Mouse (Mus musculus) frontal cortex, postnatal 10 days (tissue): Measurements from ENCODE around the gene Fgb.

Experiments
- DNase-seq, 2 experiments: peaks; one replicate each; pipeline ENCODE4 v3.0.0; 2022; ENCODE audit warnings: low spot score in 2 of 2, mixed read lengths in 1 of 2

The Fgb gene

GRCm38 (mm10) chr3:83027546-83028251 is 22.0 kb downstream of the Fgb start:
- DNase-seq, result no peak

DNA sequence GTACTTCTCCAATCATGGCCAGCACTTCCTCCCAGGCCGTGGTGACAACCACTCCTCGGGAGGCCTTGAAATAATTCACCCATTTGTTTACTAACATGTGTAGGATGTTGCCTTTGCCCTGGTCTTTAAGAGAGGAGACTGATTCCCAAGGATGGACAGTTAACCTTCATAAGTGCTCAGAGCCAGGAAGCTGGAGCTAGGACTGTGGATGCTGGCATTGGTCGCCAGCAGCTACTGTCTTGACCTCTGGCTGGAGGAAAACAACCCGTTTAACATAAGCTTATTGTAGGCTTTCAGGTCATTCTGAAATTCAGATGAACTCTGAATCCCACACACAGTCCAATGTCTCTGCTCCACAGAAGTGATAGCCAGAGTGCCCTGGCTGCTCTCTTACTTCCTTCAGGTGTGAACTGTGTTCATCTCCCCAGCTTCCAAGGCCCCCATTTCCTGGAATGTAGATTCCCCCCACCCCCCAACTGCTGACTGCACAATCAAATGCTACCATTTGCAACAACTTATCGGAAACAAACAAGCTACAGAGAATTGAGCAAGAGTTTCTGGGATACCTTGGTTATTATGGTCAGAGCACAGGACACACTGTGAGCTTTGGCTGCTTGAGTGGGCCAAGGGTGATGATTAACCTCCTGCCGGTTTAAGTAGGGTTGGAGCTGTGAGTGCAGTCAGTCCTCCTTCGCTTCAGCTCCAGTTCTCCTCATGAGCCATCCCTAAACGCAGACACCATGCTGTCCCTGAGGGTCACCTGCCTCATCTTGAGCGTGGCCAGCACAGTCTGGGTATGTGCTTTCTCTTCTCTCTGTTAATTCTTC is 24.0 kb downstream of the Fgb start, which contains the start of gene Fga:
Fga (plus strand) TSS at position 602 of the 827 bp plus-strand sequence.
- DNase-seq, result no peak

DNA sequence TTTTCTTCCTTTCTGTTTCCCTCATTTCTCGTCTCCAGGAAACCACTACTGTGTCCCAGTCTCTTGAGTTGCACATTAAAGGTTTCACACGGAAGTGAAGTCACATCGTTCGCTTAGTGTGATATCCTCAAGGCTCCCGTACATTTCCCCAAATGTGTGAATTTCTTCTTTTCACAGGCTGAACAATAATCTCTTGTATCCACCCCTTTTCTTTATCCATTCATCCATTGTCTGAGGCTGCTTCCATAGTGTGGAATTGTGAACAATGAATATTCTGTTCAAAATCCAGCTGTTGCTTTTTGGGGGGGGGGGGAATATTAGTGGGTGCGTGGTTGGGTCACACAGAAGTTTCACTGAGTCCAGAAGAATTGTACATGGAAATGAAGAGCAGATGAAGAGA is 24.6 kb downstream of the Fgb start:
- DNase-seq, result no peak

- DNase-seq, result no peak
Observed at GRCm38 (mm10) chr3:83021176-83021575, 28.5 kb downstream of the Fgb start.

DNA sequence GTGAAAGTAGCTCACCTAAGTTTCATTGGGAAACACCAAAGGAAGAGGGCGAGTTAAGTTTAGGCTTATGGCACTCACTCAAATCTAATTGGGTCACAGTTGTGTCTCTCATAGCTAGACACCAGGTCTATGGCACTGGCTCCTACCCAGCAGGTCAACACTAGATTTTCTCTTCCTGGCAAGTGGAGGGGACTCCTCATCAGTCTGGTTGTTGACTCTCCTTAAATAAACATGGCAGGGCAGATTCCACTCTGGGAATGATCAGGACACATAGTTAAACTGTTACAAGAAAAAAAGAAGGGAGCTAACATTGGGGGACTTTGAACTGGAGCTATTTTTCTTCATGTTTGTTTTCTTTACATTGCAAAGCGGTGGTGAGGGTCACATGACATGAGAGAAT is 29.3 kb downstream of the Fgb start:
- no peak for DNase-seq

DNA sequence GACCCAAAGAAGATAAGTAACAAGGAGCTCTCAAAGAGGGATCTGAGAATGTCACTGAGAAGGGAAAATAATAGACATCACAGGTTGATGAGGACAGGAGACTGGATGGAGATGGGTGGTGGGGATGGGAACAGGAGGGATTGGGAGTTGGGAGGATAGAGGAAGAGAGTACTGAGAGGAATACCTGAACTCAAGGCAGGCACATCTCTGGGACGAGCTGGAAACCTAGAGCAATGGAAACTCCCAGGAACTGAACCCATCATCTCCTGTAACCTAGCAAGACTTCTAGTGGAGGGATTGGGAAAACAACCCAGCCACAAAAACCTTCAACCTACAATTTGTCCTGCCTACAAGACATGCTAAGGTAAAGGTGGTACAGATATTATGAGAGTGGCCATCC is 33.4 kb downstream of the Fgb start:
- DNase-seq, result no peak

DNA sequence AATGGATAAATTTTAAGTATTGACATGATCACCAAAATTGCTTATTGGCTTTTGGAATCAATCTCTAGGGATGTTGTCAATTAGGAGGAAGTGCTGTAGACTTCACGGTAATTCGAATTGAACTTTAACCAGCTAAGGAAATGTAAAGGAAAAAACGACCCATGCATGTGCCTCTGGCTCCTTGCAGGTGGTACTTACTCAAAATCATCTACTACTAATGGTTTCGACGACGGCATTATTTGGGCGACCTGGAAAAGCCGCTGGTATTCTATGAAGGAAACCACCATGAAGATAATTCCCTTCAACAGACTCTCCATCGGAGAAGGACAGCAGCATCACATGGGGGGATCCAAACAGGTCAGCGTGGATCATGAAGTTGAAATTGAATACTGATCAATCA is 35.7 kb downstream of the Fgb start:
- no peak for DNase-seq

GRCm38 (mm10) chr3:83012636-83013035 is 37.0 kb downstream of the Fgb start:
- no peak for DNase-seq

DNA sequence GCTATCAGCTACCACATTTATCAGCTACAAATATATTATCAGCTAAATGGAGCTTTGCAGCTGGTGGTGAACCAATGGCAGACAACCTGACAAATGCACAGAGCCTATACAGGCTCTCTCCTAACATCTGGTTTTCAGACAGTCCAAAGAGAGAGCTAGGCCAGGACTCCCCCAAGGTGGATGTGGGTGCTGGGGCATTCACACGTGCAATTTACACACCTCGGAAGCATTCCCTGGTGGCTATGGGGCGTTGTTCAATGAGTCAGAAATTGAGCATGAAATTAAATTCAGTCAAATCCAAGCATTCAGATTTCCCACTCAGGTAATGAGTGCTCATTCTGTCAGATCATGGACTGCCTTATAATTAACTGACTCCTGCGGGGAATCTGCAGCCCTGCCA is 38.1 kb downstream of the Fgb start:
- DNase-seq, result no peak

GRCm38 (mm10) chr3:83011136-83011535 is 38.5 kb downstream of the Fgb start:
- no peak for DNase-seq

DNA sequence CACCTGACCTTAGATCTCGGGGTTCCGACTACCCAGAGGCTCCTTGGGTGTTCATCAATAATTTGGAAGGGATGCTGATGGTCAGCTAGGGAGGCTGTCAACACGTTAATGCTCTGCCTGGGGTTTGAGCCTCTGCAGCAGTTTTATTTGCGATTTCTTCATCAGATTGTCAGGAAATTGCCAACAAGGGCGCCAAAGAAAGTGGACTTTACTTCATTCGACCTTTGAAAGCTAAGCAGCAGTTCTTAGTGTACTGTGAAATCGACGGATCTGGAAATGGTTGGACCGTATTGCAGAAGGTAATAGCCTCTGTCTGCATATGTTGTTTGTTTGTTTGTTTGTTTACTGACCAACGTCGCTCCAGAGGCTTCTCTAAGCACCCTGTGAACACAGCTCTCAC is 39.4 kb downstream of the Fgb start:
- no peak for DNase-seq

DNA sequence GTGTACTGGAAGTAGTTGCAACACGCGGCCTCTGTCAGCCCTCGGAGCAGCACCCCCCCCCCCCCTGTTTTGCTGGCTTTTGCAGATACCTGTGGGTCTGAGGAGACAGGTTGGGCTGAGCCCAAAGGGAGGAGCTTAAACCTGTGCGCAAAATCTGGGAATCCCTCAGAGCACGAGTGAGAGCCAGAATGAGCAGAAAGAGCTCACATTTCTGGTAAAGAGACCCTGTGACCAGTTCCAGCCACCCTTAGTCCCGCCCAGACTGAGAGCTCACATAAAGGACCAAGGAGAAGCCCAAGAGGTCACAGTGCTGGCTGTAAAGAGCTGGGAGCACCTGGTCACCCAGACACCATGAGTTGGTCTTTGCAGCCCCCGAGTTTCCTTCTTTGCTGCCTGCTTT is 42.1 kb downstream of the Fgb start, which contains the start of gene Fgg:
Fgg (plus strand) TSS at position 168 of the 400 bp plus-strand sequence.
- DNase-seq, result no peak

DNA sequence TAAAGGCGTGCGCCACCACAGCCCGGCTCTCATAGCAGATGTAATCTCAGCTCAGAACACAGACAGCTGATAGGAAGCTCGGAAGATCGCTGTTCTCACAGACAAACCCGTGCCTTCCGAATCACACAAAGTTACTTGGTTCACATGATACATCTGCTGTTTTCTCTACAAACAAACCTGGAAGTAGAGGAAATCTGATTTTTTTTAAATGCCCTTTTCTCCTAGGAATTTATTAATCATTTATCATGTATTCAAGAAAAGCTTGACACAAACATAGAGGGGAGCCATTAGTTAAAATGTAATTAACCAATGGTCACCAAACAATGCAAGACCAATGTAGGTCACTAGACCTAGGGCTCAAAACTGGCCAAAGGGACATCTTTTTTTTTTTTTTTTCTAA is 44.9 kb downstream of the Fgb start:
- no peak for DNase-seq

- no peak for DNase-seq
Observed at GRCm38 (mm10) chr3:83003068-83003467, 46.6 kb downstream of the Fgb start.

GRCm38 (mm10) chr3:83002191-83002590 is 47.5 kb downstream of the Fgb start:
- no peak for DNase-seq

DNA sequence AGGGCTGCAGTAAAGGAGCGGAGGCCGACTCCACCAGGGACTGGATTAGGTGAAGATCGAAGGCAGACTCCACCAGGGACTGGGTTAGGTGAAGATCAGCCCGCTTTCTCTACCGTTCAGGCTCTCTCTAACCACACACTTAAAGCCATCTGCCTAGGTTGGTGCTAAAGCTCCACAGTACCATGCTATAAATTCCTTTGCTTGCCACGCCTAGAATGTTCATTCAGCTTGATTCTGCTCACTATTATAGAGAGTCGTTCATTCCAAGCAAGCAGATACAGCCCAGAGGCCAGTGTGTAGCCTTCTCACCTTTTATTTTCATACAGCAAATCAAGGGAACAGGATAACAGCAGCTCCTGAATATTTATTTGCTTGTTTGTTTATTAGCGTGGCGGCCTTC is 49.7 kb downstream of the Fgb start:
- DNase-seq, result no peak

GRCm38 (mm10) chr3:82998772-82999463 is 50.7 kb downstream of the Fgb start:
- peak in 1 of 2 experiments; percentile 14 for DNase-seq

GRCm38 (mm10) chr3:82996656-82997055 is 53.0 kb downstream of the Fgb start:
- no peak for DNase-seq

DNA sequence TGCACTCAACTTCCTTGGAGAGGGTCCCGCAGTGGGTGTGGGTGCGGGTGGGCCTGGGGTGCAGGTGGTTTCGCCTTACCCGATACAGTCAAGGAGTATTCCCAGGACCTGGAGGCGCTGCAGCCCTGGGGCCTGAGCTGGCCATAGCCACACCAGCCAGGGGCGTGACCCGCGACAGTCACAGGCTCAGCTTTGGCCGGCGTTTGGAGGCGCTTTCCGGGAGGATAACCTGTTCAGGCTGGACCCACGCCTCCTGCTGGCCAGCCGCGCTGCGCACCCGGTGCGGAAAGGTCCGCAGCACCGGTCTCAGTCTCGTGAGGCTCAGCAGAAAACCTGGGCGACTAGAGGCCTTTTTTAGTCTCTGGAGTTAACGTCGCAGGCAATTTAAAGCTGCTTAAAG is 54.3 kb downstream of the Fgb start:
- peak in 1 of 2 experiments; percentile 20 for DNase-seq

- DNase-seq, result no peak
Observed at GRCm38 (mm10) chr3:82992956-82993355, 56.7 kb downstream of the Fgb start.

GRCm38 (mm10) chr3:82991963-82992362 is 57.7 kb downstream of the Fgb start:
- DNase-seq, result no peak
